ENCODE assay signal across 23 mouse cellular contexts in the genomic region with DNA sequence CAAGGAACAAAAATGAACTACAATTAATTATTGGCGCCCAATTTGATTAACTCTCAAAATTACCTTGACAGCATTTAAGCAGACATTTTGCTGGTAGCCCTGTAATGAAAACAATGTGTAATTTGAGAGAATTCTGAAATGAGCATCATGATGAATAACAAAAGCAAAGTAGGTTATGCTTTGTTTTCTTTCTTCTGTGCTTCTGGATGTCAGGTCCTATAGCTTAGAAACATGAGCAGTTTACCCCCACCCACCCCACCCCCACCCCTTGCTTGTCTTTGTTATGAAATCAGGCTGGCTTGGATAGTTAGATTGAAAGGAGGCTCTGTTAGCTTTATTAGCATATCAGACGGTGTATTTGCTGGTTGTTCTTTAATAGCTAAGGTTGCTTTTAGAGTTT.
"Had no signal": no experiment of that assay in that cellular context is flagged by ENCODE, and none has a peak within 500 bp of the region (broad histone marks: within the 10 kb centered on the region; RNA-seq: fewer than 3 reads in every experiment).

No protein-coding gene starts in this region.

- H3K4me3 ChIP-seq: heart, adult 2 months; heart, embryonic 13.5 days; heart, embryonic 15.5 days; hindbrain, embryonic 13.5 days; hindbrain, embryonic 15.5 days; kidney, embryonic 15.5 days; limb, embryonic 10.5 days; limb, embryonic 12.5 days had no signal

- DNase-seq: gastrocnemius, postnatal 14 days; gastrocnemius, postnatal 36 days; heart, adult 11 months; heart, adult 2 months; heart, postnatal 14 days; heart, postnatal 36 days; kidney, adult 11 months; kidney, adult 2 months; kidney, adult 9 months; kidney, postnatal 14 days; kidney, postnatal 36 days; layer of hippocampus, adult 9-11 months; layer of hippocampus, postnatal 36 days; liver had no signal

- H3K4me1 ChIP-seq: kidney, embryonic 15.5 days; limb, embryonic 10.5 days; limb, embryonic 12.5 days had no signal

- H3K27ac ChIP-seq: heart, adult 2 months; heart, embryonic 13.5 days; heart, embryonic 15.5 days; hindbrain, embryonic 13.5 days; hindbrain, embryonic 15.5 days; hindbrain, postnatal 0 days; kidney, embryonic 15.5 days; kidney, postnatal 0 days; limb, embryonic 10.5 days; limb, embryonic 12.5 days had no signal

- H3K9ac ChIP-seq: heart, embryonic 13.5 days; heart, embryonic 15.5 days; hindbrain, embryonic 13.5 days; hindbrain, embryonic 15.5 days; kidney, embryonic 15.5 days; limb, embryonic 12.5 days had no signal

- H3K9me3 ChIP-seq: heart, embryonic 13.5 days; heart, embryonic 15.5 days; hindbrain, embryonic 13.5 days; hindbrain, embryonic 15.5 days; kidney, embryonic 15.5 days; limb, embryonic 10.5 days; limb, embryonic 12.5 days had no signal

- H3K36me3 ChIP-seq: heart, embryonic 13.5 days; heart, embryonic 15.5 days; hindbrain, embryonic 13.5 days; hindbrain, embryonic 15.5 days; kidney, embryonic 15.5 days; limb, embryonic 10.5 days; limb, embryonic 12.5 days had no signal
